Mouse (Mus musculus) neutrophil, adult 5-6 weeks (primary cell): ENCODE data around the gene Ptges. TPM values are rescaled to one million over a fixed set of nuclear protein-coding genes. Genes with fewer than 3 reads are reported as not detected.
"Not testable (repeated sequence)": the region's sequence is repeated elsewhere in the genome, so short reads cannot be mapped to it uniquely, and the experiment has no call there.

Source experiments
- ATAC-seq: fragments of 151-379, 151-347 bp; 2 replicates; pipeline ENCODE4 v1.8.0; 2017; ENCODE audit warnings: mild to moderate bottlenecking, moderate TSS enrichment; ENCODE audit not compliant: insufficient number of reproducible peaks, poor library complexity, low FRiP score, severe bottlenecking; ENCODE audit errors: extremely low read depth
- total RNA-seq: library from RNA; stranded (forward); fragments of 200-1000 nt; gene quantifications from 2 replicates; pipeline ENCODE4 v1.2.3, GENCODE M21; 2017

Ptges gene
- not detected in 2 replicates for total RNA-seq

DNA sequence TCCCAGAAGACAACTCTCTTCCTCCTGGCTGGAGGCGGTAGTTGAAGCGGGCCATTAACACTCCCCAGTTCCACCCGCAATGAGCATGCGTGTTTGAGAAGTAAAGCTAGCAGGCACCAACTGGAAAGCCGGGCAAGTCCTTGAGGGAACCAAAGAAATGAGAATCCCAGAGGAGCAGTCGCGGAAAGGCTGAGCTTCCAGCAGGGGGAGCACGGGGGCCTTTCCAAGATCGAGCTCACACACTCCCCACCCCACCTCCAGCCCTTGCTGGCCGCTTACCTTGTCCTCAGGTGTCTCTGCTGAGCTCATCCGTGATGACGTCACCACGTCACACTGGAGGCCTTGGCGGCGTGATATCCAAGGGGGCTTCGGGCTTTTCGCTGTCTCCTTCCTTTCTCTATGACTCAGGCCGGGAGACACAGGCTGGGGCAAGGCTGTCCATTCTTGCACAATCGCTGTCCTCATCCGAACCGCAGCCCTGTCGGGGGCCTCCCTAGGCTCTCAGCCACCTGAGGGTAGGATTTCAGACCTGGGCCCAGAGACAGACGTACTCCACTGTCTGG lies at the start of gene Ptges:
Gene Ptges (minus strand): TSS at position 381 of the 563 bp plus-strand sequence.
- ATAC-seq, result no peak

DNA sequence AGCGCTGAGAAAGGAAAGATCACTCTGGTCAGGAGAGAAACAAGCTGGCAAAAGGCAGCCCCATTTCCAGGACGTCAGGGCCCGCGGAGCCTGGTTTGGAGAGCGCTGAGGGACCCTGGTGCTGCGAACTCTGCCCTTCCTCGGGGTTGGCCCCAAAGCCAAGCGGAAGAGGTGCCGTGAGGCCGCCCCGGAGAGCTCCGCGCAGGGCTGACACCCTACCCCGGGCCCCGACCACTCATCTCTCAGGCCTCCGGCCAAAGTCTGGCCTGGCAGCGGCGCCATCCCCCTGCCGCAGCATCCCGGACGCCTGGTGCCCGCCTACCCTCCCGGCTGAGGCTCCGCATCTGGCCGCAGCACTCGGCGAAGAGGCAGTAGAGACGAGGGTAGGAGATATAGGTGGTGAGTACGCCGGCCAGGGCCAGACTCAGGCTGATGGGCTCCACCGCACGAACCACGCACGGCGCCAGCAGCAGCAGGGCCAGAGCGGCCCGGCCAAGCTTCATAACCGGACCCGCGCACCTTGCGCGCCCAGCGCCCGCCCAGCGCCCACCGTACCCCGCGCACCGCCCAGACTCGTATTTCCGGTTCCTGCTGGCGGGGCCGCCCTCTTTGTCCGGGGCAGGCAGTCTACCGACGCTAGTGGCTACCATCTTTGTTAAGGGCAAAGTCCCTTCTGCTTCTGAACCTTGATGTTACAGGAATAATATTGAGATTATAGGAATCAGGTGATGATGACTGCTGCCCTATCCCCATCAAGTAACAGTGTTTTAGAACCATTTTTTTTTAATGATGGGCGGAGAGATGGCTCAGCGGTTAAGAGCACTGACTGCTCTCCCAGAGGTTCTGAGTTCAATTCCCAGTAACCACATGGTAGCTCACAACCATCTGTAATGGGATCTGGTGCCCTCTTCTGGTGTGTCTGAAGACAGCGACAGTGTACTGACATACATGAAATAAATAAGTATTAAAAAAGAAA lies 38.0 kb upstream of the Ptges start, which contains the start of gene Tor1a:
Gene Tor1a (minus strand): TSS at position 582 of the 976 bp plus-strand sequence.
- peak; percentile 80 for ATAC-seq

DNA sequence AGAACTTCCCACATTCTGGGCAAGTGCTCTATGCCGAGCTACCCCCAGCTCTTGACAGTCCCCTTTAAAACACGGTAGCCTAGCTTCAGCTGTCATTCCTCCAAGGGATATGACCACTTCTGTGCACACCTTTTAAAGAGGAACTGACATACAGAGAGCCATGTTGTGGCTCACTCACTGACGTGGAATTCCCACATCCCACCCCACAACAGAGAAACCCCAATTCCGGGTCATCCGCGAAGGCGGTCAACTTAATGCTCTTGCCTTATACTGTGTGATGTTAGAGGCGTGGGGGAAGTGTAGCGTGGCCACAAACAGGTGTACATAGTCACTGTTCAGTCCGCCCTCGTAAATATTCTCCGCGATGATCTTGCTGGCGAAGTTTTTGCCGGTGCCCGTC lies 37.2 kb upstream of the Ptges start:
- 0 out of 2 replicates have a peak, but pooled peaks have one; percentile 3 for ATAC-seq

DNA sequence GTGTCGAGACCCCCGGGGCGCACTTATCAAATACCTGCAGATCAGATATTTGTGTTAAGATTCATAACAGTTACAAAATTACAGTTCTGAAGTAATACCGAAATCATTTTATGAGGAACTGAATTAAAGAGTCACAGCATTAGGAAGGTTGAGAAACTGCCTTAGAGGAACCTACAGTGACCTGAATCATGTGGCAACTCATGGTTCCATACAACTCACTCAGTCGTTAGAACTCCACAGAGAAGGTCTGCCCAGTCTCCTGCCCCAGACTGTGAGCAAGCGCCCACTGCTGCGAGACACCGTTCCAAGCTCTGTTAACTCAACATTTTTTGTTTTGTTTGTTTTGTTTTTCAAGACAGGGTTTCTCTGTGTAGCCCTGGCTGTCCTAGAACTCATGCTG lies 36.0 kb upstream of the Ptges start:
- ATAC-seq, result peak; percentile 42; the same call in 1 of the 2 replicates

DNA sequence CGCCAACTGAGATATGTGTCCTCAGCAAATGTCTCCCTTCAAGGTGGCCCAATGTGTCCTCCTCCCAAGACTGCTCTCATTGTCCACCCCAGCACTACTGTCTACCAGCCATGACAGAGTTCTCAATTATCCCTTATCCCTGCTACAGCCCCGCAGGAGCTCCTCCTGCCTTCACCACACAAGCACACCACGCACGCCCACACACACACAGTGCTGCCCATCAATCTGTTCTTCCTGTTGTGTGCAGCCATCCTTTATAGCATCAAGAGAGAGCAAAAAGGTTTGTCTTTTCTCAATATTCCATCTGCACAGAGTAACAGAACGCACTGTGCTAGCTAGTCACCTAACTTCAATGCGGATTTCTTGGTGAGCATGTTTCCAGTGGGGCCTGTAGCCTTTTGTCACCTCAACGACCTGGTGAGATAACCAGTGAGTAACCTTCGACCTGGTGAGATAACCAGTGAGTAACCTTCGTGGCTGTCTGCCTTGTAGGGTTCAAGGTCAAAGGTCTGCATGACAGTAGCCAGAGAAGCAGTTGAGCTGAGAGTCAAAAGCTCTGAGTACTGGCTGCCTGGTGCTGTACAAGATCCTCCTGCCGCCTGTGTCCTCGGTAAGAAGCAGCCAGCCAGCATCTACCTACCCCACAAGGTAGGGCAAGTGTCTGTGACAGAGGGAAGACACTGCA lies 33.0 kb upstream of the Ptges start:
- no peak for ATAC-seq

DNA sequence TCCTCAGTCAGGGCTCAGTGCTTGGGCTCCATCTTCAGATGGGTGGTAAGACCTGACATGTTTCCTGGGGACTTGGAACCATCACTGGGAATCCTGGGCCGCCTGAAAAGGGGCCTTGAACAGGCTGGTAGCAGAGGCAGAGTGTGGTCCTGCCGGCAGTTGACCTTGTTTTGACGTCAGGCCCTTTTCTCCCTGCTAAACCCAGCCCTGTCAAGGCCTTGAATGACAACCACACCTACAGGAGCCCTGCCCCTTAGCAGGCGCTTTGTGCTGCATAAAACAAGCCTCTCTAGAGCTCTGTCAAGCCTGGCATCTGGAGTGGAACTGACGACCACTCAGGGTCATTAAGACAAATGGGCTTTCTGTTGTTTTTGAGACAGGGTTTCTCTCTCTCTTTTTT lies 30.2 kb upstream of the Ptges start:
- ATAC-seq, result no peak

DNA sequence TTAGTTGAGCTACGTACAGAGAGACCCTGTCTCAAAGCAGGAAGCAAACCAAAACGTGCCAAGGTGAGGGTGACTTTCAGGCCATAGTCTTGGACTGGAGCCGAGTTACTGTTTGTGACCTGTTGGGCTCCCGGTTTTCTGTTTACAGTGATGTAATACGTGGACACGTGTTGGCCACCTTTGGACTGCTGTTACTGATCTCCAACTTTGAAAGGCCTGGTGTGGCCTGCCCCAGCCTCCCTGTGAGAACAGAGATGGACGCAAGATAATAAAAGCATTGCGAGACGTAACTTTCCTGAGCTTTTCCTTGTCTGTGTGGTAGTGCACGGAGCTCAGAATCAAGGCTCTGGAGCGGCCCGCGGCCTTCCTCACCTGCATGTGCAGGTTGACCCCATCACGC lies 29.1 kb upstream of the Ptges start:
- no peak for ATAC-seq

DNA sequence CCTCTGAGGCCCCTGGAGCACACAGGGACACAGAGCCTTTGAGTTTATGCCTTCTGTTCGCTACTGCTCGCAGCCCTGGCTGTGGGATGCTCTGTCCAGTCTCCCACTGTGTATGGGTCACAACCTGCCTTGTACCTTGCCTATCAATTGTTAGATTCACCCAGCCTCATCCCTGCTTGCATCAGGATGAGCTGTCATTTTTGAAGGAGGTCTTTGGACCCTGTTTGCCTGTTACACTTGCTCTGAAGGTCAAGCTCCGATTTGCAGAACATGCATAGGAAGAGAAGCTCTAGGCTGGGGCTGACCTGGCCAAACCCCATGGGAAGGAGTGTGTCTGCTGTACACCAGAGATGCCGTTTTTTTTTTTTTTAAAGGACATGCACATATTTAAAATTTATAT lies 27.8 kb upstream of the Ptges start:
- ATAC-seq, result no peak

DNA sequence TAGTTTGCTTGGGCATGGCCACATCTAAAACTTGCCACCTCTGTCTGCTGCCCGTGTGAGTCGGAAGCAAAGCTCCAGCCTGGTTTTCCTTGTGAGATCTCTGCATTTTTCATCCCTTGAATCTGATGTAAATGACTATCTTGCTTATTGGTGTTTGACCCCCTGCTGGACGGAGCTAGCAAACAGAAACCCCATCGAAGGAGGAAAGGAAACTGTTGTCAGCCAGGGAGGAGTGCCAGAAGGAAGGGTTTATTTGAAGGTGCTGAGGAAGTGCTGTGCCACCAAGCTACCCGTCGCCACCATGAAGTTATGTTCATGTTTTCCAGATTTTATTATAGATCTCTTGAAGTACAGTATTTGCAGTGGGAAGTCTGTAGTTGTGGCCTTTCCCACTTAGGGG lies 25.1 kb upstream of the Ptges start:
- ATAC-seq, result no peak

DNA sequence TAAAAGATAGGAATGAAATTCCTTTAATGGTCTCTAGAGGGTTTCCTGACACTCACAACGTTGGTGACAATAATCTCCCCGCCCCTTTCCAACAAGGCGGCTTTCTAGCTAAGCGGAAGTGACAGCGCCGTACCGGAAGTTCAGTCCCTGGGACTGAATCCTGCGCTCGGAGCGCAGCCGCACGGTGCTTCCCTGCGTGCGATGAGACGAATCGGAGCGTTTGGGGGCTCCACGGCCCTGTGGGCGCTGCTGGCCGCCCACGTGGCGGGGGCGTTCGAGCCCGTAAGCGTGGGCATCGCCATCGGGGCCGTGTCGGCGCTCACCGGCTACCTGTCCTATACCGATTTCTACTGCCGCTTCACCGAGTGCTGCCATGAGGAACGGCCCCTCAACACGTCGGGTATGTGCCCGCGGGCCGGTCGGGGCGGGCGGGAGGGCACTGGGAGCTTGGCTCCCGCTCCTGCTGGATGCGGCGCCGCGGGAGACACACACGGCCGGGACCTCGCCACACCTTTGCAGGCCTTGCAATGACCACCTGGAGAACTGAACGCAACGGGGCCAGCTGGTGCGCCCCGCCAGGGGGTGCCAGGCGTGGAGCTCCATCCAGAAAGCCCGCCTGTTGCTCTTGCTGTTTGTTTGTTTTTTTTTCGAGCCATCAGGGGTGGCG lies 23.3 kb upstream of the Ptges start, which contains the start of gene Tor1b:
Gene Tor1b (plus strand): TSS at position 136 of the 667 bp plus-strand sequence.
- ATAC-seq, result peak; percentile 89

DNA sequence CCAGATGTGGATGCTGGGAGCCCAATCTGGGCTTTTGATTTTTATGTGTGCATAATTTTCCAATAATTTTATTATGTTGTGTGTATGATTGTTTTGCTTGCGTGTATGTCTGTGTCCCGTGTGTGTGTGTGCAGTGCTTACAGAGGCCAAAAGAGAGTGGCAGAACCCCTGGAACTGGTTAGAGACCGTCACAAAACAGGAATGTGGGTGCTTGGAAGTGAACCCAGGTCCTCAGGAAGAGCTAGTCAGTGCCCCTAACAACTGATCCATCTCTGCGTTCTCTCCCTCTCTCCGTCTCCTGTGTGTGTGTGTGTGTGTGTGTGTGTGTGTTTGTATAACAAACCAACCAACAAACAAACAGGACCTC lies 22.8 kb upstream of the Ptges start:
- no peak for ATAC-seq

DNA sequence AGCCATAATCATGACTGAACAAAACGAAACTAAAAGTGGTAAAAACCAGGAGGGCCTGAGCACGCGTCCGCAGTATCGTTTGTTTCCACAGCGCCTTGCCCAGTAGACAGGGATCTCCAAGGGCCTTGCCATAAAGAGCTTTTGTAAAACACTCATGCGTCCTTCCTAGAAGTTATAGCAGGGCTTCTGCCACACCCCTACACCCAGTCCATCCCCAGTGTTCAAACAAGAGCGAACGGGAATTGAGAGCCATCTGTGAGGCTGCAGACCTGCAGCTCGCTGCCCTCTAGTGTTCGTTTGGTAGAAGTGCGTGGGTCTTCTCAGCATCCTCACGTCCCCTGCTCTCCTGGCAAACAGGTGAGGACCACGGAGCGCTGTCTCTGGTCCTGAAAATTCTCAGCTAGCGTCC lies 12.9 kb upstream of the Ptges start:
- peak; percentile 98 for ATAC-seq

DNA sequence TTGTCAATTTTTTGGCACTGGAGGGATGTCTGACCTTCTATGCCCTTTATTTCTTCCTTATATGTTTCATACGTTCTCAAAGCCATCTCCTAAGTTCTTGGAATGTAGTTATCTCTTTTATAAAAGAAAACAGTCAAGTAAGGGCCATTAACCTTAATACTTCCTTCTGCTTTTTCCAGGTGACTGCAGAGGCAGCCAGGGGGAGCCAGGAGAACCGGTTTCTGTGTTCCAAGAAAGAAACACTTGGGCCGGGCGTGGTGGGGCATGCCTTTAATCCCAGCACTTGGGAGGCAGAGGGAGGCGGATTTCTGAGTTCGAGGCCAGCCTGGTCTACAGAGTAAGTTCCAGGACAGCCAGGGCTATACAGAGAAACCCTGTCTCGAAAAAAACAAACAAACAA lies 12.5 kb upstream of the Ptges start:
- ATAC-seq, result not testable (repeated sequence)

DNA sequence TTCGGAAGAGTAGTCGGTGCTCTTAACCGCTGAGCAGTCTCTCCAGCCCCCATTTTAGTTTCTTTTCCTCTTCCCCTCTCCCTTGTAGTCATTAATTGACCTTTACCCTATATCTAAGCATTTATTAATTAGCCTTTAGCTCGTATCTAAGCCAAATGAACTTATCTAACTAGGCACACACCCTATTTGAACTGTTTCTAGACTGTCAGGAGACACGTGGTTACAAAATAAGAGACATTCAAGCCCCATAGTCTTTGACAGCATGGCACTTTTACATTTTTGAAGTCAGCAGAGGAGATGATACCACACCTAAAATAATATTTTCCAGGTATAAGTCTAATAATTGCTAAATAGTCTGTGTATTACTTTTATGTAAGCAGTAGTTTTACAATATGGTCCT lies 11.9 kb upstream of the Ptges start:
- no peak for ATAC-seq

DNA sequence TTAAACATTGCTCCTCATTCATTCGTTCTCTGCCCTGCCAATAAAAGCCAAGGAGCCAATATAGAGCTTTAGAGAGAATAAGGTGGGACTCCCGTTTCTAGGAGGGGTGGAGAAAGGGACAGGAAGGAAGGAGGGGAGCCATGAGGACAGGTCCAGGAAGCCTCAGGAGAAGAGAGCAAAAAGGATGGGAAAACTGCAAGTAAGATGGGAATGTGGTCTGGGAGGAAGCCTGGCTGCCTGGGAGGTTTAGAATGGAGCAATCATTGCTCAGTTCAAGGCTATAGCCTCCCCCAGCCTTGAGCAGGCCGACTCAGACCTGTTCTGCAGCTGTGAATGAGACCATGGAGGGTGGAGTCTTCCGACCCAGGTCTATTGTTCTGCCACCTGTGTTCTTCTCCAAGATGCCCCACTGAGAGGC lies 8.9 kb upstream of the Ptges start:
- ATAC-seq, result no peak

DNA sequence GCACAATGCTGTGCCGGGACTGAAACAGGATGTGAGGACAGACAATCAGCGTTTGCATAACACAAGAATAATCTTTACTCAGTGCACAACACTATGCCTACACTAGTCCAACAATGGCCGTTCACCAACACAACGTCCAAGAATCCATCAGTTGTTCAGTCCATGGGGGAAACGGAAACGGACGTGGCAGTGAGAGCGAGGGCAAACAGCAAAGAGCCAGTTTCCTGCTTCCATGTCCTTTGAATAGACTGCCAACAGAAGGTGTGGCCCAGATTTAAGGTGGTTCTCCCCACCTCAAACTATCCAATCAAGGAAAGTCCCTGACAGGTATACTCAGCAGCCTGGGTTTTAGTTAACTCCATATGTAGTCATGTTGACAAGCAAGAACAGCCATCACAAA lies 8.1 kb upstream of the Ptges start:
- no peak for ATAC-seq

DNA sequence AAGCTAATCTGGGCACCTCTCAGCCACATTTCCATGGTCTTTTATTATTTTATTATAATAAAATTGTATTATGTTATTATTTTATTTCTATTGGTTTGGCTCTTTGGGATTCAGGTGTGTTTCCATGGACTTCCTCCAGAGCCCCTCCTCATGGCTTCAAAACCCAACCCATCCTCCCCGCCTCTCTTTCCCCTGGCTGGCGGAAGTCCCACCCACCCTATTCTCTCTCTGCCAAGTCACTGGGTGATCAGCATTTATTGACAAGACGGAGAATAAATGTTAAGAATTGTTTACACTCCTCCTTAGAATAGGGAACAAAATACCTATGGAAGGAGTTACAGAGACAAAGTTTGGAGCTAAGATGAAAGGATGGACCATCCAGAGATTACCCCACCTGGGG lies 7.1 kb upstream of the Ptges start:
- no peak for ATAC-seq

DNA sequence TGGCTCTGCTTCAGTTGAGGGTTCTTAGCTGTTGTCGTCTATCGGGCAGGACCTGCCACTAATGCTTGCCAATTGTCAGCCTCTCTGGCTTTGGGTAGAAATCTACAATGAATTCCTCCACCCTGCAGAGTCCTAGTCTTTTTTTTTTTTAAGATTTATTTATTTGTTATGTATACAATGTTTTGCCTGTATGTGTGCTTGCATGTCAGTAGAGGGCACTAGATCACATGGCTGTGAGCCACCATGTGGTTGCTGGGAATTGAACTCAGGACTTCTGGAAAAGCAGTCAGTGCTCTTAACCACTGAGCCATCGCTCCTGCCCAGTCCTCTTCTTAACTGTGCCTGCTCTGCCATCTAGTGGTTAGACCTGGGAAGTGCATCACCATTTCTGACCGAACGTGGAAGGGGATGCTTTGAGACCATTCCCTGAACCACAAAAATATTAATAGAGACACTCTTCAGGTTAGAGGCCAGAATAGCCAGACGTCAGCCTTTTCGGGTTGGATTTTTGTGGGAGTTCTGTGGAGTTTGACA lies 4.3 kb upstream of the Ptges start:
- peak; percentile 76 for ATAC-seq

DNA sequence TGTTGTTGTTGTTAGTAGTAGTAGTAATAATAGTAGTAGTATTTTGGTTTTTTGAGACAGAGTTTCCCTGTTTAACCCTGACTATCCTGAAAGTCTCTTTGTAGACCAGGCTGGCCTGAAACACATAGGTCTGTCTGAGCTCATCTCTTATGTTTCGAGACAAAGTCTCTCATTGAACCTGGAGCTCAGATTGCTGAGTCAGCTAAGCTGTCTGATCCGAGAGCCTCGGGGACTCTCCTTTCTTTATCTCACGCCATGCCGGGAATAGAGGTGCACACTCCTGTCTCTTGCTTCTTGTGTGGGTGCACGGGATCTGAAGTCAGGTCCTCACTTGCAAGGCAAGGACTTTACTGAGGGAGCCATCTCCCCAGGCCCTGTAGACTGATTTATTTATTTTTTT lies 3.4 kb upstream of the Ptges start:
- ATAC-seq, result no peak
